Comparison of ENCODE assay signal across 14 mouse cellular contexts in the genomic region with DNA sequence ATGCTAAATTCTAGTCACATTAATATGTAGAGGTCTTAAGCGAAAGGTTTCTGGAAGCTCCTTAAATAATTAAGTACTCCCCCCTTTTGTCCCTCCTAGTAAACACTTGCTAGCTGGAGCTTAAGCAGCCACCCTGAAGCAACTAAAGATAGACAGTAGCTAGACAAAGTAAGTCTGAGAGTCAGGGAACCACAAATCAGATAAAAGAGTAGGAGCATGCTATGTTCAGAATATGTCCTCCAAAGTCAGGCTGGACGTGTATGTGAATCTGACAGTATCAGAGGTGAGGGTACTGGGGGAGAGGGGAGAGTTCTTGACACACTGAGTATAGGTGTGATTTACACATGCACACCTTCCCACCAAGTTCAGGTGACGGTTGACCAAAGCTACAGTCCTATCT.
"Had no signal": no experiment of that assay in that cellular context is flagged by ENCODE, and none has a peak within 500 bp of the region (broad histone marks: within the 10 kb centered on the region; RNA-seq: fewer than 3 reads in every experiment).

No protein-coding gene starts in this region.

- H3K9ac ChIP-seq: kidney, embryonic 15.5 days; liver, embryonic 13.5 days had no signal

- DNase-seq: kidney, adult 8-10 months; kidney, postnatal 10 days; kidney, postnatal 36 days; layer of hippocampus, postnatal 36 days; liver, embryonic 13.5 days; lung, adult 2 months; lung, postnatal 14 days; lung, postnatal 4 days; midbrain, embryonic 14.5 days; thymus, postnatal 25 days had no signal

- H3K4me3 ChIP-seq: kidney, embryonic 15.5 days; left cerebral cortex, adult 2 months; liver, embryonic 13.5 days had no signal

- H3K27me3 ChIP-seq: kidney, embryonic 15.5 days; liver, embryonic 13.5 days had no signal

- H3K27ac ChIP-seq: kidney, embryonic 15.5 days; left cerebral cortex, adult 2 months; liver, embryonic 13.5 days had no signal

- H3K9me3 ChIP-seq: kidney, embryonic 15.5 days; liver, embryonic 13.5 days had no signal

- H3K4me2 ChIP-seq: kidney, embryonic 15.5 days; liver, embryonic 13.5 days; midbrain, embryonic 11.5 days had no signal

- ATAC-seq: intestine, postnatal 0 days had no signal
